Mouse (Mus musculus): ENCODE results near the gene Pmpca. TPM values are rescaled to one million over a fixed set of nuclear protein-coding genes. Genes with fewer than 3 reads are reported as not detected.

The Pmpca gene
- total and polyA plus RNA-seq, 2 experiments = 38.2 to 52.0 TPM

DNA sequence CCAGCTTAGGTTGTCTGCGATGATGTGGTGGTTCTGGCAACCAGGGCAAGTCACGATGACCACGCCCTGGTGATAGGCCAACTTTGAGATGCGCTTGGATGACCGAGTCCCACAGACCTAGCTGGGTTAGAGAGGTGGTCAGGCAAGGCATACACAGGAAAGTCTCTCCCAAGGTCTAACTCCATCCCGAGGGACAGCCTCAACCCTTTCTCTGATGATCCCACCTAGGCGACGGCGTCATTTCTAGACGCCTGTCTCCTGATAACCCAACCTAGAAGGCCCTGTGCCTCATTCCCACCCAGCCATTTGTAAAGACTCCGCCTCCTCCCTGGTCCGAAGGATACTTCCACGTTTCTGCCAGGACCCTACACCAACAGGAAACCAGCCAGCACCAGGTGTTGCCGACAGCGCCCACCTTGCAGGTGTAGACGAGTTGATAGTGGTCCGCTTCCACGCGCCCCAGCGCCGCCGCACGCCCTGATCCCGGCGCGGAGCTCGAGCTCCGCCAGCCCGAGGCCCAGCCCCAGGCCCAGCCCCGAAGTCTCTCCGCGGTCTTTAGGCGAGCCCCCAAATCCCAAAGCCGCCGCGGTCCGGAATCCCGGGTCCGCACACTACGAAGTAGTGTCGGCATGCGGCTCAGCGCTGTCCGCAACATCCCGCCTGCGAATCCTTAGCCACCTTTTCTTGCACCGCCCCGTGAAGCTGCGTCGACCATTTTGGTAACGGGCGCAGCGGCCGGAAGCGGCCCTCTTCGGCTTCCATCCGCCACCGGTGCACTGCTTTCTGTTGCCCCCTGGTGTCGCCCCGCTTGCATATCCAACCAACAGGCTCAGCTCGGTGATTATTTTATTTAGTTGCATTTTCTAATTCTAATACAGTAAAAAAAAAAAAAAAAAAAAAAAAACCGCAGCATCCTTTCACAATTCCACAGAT is 37.5 kb upstream of the Pmpca start, which contains the start of gene Dnlz:
Dnlz (minus strand) TSS at position 753 of the 933 bp plus-strand sequence.
- Histone ChIP-seq H3K4me1 (ENCODE audit: control insufficient read depth, insufficient read depth, low read length) (peaks cover 12% of the 10 kb centered on the region), H3K36me3 (ENCODE audit: control insufficient read depth, insufficient read depth, low read length) (no peaks in the 10 kb centered on the region), H3K79me2 (ENCODE audit: control insufficient read depth, insufficient read depth, low read length) (peaks cover 4% of the 10 kb centered on the region; the same call in 1 of the 2 replicates), H3K27me3 (ENCODE audit: control insufficient read depth, insufficient read depth, low read length) (no peaks in the 10 kb centered on the region), H3K4me3 (ENCODE audit: insufficient read depth, low read depth, low read length) (peak within 1 kb of the TSS; percentile 63), H3K27ac (replicated peaks; ENCODE audit: insufficient read depth, low read depth, low read length) (peak within 1 kb of the TSS; percentile 41), H3K9ac (ENCODE audit: low read depth, low read length) (peak within 1 kb of the TSS; percentile 84)
- WGBS = under 1% methylated on average over 62 of the region's 62 CpGs
- TF ChIP-seq POLR2A (IDR thresholded peaks at IDR 0.05; ENCODE audit: extremely low read depth, insufficient read depth, low read length) (0 out of 2 replicates have a peak, but pooled peaks have one; percentile 14), CTCF (IDR thresholded peaks at IDR 0.05; ENCODE audit: low read depth, low read length) (peak; percentile 78)
- DNase-seq (ENCODE audit: extremely low read depth, low read depth, low spot score) = peak; percentile 79

DNA sequence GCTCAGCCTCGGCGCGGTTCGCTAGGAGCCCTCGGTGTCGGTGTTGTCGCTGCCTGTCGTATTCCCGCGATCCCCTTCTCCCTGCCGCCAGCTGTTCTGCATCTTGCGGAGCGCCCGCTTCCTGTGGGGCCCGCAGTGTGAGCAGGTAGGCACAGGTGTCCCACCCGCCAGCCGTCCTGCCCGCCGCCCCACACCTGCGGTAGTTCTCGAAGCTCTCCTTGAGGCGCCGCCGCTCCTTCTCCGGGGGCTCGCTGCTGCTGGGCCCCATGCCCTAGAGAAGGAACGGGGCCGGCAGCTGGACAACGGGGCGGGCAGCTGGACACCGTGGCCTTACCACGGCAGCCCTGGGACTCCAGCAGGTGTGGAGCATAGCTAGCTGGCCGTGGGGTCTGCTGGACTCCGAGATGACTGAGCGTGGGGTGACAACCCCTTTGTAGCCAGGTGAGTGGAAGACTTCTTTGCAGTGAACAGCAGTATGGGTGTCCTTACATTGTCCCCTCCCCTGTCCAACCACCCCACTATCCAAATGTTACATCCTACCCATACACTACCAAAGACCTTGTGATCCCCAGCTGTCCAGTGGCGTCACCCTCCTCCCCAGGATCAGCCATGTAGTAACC is 36.7 kb upstream of the Pmpca start:
- peak overlapping the region; percentile 63 for H3K4me3 ChIP-seq (ENCODE audit: insufficient read depth, low read depth, low read length)
- TF ChIP-seq CTCF (IDR thresholded peaks at IDR 0.05; ENCODE audit: low read depth, low read length) (no peak), POLR2A (IDR thresholded peaks at IDR 0.05; ENCODE audit: extremely low read depth, insufficient read depth, low read length) (no peak)
- peaks cover 12% of the 10 kb centered on the region for H3K4me1 ChIP-seq (ENCODE audit: control insufficient read depth, insufficient read depth, low read length)
- H3K27ac ChIP-seq (replicated peaks; ENCODE audit: insufficient read depth, low read depth, low read length) = no peak overlapping the region
- 5% methylated on average over 36 of the region's 36 CpGs for WGBS
- no peaks in the 10 kb centered on the region for H3K36me3 ChIP-seq (ENCODE audit: control insufficient read depth, insufficient read depth, low read length)
- peak overlapping the region; percentile 84 for H3K9ac ChIP-seq (ENCODE audit: low read depth, low read length)
- DNase-seq (ENCODE audit: extremely low read depth, low read depth, low spot score) = no peak
- H3K27me3 ChIP-seq (ENCODE audit: control insufficient read depth, insufficient read depth, low read length) = no peaks in the 10 kb centered on the region
- peaks cover 4% of the 10 kb centered on the region; the same call in 1 of the 2 replicates for H3K79me2 ChIP-seq (ENCODE audit: control insufficient read depth, insufficient read depth, low read length)

DNA sequence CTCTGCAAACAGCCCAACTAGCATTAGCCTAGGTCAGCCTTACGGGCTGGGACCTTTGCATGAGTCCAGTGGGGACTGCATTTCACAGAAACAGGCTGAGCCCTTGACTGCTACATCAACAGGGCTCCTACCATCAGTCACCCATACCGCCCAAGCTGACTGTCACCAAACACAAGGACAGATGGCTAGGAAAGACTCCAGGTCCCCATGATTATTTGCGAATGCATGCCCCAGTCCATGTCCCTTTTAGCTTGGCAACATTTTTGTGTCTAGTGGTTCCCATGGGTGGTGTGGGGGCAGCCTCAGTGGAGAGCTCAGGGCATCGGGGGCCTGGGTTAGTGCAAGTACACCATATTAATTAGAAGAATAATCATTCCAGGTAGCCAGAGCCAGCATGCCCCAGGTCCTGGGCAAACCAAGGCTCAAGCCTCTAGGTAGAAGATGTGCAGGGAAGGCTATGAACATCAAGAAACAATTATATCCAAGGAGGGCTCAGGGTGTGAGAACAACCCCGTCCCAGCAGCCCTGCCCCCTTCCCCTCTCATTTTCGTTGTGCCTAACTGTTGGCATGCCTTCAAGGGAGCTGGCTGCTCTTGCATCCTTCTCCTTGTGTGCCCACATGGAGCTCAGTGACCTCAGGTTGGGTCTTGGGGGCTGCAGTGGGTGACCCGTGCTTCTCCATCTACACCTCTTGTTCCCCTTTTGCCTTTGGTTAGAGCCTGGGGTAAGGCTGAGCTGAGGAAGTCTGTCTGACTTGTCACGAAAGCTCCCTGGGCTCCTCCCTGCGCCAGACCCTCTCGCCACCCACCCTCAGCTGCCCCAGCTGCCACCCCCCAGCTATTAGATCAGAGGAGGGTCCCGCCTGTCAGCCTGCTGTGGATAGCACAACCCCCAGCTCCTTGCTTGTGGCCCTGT is 35.8 kb upstream of the Pmpca start:
- no peak overlapping the region for H3K27ac ChIP-seq (replicated peaks; ENCODE audit: insufficient read depth, low read depth, low read length)
- no peak for DNase-seq (ENCODE audit: extremely low read depth, low read depth, low spot score)
- no peaks in the 10 kb centered on the region for H3K36me3 ChIP-seq (ENCODE audit: control insufficient read depth, insufficient read depth, low read length)
- TF ChIP-seq CTCF (IDR thresholded peaks at IDR 0.05; ENCODE audit: low read depth, low read length) (no peak), POLR2A (IDR thresholded peaks at IDR 0.05; ENCODE audit: extremely low read depth, insufficient read depth, low read length) (no peak)
- WGBS = 95% methylated on average over 11 of the region's 11 CpGs
- no peak overlapping the region for H3K4me3 ChIP-seq (ENCODE audit: insufficient read depth, low read depth, low read length)
- peaks cover 12% of the 10 kb centered on the region for H3K4me1 ChIP-seq (ENCODE audit: control insufficient read depth, insufficient read depth, low read length)
- peaks cover 4% of the 10 kb centered on the region; the same call in 1 of the 2 replicates for H3K79me2 ChIP-seq (ENCODE audit: control insufficient read depth, insufficient read depth, low read length)
- no peaks in the 10 kb centered on the region for H3K27me3 ChIP-seq (ENCODE audit: control insufficient read depth, insufficient read depth, low read length)
- no peak overlapping the region for H3K9ac ChIP-seq (ENCODE audit: low read depth, low read length)

DNA sequence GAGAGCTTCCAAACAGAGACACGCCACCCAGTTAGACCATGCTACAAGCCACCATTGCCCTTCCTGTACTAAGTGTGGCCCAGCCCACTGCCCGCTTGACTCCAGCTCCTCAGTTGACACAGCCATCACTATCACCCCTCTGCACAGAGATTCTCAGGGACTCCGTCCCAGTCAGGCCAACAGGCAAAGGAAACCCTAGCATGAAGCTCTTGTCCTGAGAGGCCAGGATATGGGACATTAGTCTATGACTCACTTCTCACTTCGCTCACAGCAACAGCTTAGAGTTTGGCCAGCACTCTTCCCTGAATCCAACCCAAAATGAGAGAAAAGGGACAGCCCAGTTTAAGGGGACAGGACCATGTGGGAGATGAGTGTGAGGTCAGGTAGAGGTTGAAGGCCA is 34.7 kb upstream of the Pmpca start:
- H3K27me3 ChIP-seq (ENCODE audit: control insufficient read depth, insufficient read depth, low read length) = no peaks in the 10 kb centered on the region
- TF ChIP-seq POLR2A (IDR thresholded peaks at IDR 0.05; ENCODE audit: extremely low read depth, insufficient read depth, low read length) (no peak), CTCF (IDR thresholded peaks at IDR 0.05; ENCODE audit: low read depth, low read length) (no peak)
- no peaks in the 10 kb centered on the region for H3K36me3 ChIP-seq (ENCODE audit: control insufficient read depth, insufficient read depth, low read length)
- no peak overlapping the region for H3K4me3 ChIP-seq (ENCODE audit: insufficient read depth, low read depth, low read length)
- 94% methylated on average over 4 of the region's 4 CpGs for WGBS
- DNase-seq (ENCODE audit: extremely low read depth, low read depth, low spot score) = no peak
- H3K9ac ChIP-seq (ENCODE audit: low read depth, low read length) = no peak overlapping the region
- peaks cover 12% of the 10 kb centered on the region for H3K4me1 ChIP-seq (ENCODE audit: control insufficient read depth, insufficient read depth, low read length)
- H3K79me2 ChIP-seq (ENCODE audit: control insufficient read depth, insufficient read depth, low read length) = peaks cover 4% of the 10 kb centered on the region; the same call in 1 of the 2 replicates
- H3K27ac ChIP-seq (replicated peaks; ENCODE audit: insufficient read depth, low read depth, low read length) = no peak overlapping the region

DNA sequence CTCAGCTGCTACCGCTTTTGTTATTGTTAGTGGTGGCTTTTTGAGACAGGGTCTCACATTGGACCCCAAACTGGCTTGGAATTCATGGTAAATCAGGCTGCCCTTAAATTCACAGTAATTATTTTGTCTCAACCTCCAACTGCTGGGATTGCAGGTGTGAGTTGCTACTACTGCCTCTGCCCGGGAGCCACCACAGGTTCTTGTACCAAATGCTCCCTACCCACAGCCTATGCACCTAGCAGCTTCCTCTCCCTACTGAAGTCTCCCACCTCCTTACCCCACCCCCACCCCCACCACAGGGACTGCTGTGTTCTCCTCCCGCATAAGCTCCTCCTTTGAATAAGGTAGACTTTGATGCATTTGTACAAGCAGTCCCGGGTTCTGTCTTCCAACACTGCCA is 32.9 kb upstream of the Pmpca start:
- TF ChIP-seq POLR2A (IDR thresholded peaks at IDR 0.05; ENCODE audit: extremely low read depth, insufficient read depth, low read length) (no peak), CTCF (IDR thresholded peaks at IDR 0.05; ENCODE audit: low read depth, low read length) (no peak)
- Histone ChIP-seq H3K4me1 (ENCODE audit: control insufficient read depth, insufficient read depth, low read length) (peaks cover 7% of the 10 kb centered on the region), H3K9ac (ENCODE audit: low read depth, low read length) (no peak overlapping the region), H3K27me3 (ENCODE audit: control insufficient read depth, insufficient read depth, low read length) (no peaks in the 10 kb centered on the region), H3K27ac (replicated peaks; ENCODE audit: insufficient read depth, low read depth, low read length) (no peak overlapping the region), H3K36me3 (ENCODE audit: control insufficient read depth, insufficient read depth, low read length) (no peaks in the 10 kb centered on the region), H3K4me3 (ENCODE audit: insufficient read depth, low read depth, low read length) (no peak overlapping the region), H3K79me2 (ENCODE audit: control insufficient read depth, insufficient read depth, low read length) (peaks cover 4% of the 10 kb centered on the region; the same call in 1 of the 2 replicates)
- 97% methylated on average over 4 of the region's 4 CpGs for WGBS
- no peak for DNase-seq (ENCODE audit: extremely low read depth, low read depth, low spot score)
